Mouse (Mus musculus) T-helper 17 cell (primary cell): ENCODE measurements around the gene Slc8a1.

ENCODE experiments used
- in situ Hi-C, 2 experiments: fragments of 300-600 bp; cut with MboI, MseI; formaldehyde crosslinking; loops; 1 replicate in 1 of 2; 2 replicates in 1 of 2; pipeline ENCODE4 v1.15.1; 2025; ENCODE audit warnings: high pct_unique_total_duplicates in 2 of 2

Gene Slc8a1

DNA sequence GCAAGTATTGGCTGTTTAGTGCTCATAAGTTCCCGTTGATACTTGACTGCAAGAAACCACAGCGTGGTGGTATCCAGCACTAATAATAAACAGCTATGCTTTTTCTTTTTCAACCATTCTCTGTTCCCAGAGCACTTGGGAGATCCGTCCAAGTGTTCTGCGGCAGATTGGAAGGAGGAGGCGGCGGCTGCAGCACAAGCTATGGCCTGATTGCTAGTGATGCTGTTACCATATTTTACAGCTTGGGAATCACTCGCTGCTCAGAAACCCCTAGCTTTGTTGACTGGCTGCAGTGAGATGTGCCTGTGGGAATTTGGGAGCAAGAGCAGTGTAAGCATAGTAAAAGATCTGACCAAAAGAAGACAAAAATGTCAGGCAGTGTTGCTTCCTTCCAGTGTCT is 310.9 kb downstream of the Slc8a1 start:
- in situ Hi-C loops = no loop called here

DNA sequence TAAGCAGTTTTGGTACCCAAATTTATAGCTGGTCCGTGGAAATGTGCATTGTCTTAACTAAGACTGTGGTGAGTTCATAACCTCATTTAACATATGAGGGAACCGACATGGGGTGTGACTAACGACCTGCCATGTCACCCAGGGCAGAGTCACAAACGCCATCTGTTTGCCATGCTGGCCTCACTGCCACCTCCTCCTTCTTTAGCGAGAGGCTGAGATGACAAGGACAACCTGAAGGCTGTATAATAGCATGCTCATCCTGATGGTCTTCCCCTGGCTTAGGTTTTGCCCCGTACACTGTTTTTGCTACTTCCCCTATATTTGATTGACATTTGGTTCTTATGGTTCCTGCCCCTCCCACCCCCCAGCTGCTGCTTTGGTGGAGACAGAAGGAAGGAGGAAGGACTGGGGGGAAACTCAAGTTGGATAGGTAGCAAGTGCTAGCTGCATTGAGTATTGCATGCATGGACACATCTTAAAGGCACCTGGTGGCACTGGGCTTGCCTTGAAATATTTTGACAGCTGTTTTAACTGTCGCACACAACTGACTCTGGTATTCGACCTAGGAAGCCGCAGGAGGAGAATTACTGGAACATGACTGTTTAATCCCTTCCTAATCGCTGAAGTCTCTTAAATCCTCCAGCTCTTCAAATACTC is 313.8 kb downstream of the Slc8a1 start:
- in situ Hi-C loops = no loop called here

DNA sequence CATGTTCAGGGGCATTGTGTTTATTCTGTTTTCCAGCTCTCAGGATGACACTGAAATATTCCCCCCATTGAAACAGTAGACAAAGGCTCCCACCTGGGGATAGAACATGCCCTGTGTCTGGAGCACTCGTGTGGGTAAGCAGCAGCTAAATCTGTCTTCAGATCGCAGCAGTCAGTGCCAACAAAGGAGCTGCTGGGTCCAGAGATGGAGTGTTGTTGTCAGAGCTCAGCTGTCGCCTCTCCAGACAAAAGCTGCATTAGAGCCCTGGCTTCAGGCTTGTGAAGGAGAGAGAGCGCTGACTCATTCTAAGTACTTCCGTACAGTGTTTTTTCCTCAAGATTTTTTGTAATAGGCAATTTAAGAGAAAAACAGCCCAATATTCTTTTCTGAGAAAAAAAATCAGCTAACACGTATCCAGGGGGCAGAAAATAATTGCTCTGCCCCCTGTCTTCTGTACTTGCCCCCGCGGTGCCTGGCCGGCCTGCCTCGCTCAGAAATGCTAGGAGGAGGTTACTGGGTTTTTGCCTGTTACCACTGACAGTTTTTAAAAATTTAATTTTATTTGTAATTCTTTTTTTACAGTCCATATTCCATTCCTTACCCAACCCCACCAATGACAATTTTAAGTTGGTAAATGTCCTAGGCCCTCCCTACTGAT is 318.2 kb downstream of the Slc8a1 start:
- in situ Hi-C loops = no loop called here

DNA sequence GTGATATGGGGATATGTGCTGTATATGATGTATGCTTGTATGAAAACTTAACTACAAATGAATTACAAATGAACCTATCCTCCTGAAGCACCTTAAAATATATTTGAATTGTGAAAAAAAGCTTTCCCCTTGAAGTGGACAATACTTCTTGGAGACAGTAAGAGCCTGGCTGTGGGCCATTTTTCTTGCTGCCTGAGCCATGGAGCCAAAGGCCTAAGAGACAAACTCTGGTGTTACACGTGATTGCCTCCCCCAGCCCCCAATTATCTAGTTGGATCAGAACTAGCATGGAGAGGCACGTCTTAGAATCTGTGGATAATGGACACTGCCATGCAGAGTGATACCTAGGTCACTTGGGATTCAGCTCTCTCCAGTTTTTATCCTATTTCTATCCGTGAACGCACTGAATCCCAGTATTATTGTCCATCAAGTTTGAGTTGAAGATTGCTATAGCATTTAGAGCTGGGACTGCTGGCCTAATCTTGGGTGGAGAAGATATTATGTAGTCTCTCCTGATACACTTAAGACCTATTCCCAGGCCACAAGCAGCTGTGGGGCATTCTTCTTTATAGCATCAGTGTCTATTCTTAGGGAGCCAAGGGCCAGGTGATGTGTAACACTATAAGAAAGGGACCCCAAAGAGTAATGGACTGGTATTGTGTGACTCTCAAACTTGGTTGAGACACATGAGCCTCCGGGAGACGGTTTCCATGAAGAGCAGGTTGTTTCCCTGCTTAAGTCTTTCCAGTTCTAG is 321.6 kb downstream of the Slc8a1 start:
- in situ Hi-C loops = no loop called here

DNA sequence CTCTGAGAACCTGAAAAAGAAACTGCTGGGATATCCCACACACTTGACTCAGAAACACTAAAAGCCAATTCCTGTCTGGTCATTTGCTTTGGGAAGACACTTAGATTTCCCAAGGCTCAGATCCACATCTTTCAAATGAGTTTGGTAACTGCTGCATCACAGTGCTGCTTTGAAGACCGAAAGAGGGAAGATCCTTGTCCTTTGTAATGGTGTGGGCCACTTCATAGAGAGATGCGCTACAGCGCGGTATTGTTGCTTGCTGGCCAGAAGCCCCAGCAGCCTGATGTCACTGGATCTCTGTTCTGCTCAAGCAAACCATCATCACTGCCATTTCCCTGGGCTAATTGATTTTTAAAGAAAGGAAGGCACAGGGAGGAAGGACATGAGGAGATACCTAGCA is 325.4 kb downstream of the Slc8a1 start:
- in situ Hi-C loops = no loop called here

DNA sequence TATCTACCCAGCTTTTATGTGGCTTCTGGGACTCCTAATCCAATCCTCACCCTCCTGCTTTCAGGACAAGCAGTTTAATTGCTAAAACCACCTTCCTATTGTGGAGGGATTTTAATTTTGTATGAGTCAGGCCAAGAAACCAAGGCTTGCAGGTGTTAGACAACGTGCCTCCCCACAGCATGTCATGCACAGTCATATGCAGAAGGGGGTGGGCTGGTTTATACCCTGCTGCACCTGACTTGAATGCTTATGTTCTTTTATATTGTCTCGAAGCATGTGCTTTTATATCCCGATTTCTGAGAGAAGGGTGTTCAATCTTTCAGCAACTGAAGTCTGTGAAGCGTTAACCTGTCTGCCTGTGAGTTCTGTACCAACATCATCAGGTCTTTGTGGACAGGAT is 334.0 kb downstream of the Slc8a1 start:
- in situ Hi-C loops = no loop called here

DNA sequence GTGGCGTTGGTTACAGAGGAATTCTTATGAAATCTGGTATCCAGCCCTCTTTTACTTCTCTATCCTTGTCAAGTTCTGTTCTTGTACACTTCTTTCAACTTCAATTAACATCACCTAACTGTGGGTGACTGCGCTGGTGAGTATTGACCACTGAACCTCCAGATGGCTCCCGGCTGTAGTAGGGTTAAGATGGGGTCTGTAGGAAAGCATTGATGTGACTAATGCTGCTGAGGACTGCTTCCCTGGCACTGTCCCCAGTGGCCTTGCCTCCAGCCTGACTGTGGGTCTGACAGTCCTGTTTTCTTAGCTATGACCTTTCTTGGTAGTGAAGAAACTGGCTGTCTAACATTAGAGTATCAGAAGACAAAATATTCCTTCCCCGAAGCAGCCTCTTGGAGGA is 335.1 kb downstream of the Slc8a1 start:
- in situ Hi-C loops = no loop called here

DNA sequence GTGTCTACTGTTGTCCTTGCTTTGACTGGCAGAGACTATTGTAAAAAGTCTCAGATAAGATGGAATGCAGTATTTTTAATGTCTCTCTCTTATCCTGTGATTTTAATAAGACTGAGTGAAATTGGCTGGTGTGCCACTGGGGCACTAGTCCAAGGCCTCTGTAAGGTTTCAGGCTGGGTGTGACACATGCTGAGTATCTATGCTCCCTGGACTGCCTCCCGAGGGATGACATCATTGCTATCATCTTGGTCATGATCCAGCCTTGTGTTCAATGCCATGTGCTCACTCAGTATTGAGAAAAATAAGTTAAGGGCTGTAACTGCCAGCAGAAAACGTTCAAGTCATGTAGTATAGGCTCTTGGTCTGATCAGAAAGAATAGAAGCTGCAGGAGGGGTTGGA is 335.5 kb downstream of the Slc8a1 start:
- in situ Hi-C loops = no loop called here

DNA sequence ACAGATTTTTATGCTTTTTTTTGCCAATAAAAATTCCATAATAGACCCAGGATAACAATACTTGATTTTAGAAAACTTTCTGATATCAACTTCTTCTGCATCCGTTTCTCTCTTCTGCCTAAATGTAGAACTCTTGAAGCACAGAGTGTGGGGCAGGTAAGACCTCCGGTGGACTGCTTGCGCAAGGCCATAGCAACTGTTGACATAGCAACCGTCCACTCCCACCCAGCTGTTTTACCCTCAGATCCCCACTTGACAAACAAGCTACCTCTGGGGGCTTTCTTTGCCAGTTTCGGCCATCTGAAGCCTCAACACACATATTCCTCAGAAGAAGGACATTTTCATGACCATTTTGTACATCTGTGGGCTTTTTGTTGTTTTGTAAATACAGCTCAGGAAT is 337.8 kb downstream of the Slc8a1 start:
- in situ Hi-C loops = no loop called here

DNA sequence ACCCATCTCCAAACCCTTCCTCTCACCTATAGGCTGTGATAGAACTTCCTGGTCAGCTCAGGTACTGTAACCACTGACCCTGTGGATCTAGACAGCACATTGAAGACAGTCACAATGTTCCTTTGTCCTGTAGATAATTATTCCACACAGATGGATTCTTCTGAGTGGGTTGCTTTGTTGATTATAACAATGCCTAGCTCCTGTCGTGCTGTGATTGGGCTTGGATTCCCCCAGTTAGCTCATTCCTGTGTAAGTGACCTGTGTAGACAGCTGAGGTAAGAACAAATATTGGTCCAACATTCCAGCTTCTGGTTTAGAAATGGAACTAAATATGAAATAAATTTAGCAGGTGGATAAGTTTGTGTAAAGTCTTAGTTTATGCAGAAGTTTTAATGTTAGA is 340.7 kb downstream of the Slc8a1 start:
- in situ Hi-C loops = loop anchor here in 1 of 2 experiments (10.0 kb wide), 1 partner anchor 537 kb away; no protein-coding TSS in a partner anchor

DNA sequence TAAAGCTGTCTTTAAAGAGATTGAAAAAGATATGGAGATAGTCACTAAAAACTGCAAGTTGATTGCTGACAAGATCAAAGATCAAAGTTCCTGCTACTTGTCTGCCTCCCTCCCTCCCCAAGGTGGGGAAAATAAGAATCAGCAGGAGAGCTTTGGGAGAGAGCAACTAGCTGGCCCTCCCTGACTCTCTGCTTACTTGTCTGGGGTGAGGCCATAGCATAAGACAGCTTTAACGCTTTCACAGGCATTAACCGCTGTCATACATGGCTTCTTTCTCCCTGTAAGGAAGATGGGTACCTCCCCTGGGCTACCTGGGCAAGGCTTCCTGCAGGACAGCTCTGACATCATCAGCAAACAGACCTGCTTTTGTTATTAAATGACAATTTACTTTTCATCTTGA is 344.1 kb downstream of the Slc8a1 start:
- in situ Hi-C loops = loop anchor here in 1 of 2 experiments (10.0 kb wide), 1 partner anchor 541 kb away; no protein-coding TSS in a partner anchor

DNA sequence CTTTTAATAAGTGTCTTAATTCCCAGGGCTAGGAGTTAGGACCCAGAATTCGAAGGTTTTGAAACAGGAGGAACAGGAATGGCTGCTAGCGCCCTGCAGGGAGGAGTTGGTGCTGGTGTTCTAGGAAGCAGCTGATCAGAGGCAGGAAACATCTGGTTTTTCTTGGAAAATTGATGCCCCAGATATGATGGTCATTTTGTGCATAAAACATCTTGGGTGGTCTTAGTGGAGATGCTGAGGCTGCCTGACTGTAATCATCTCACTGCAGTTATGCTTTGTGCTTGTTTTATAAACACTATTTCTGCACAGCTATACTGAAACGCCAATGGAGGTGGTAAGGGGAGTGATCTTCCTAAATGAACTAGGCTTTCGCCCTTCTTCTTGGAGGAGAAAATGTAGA is 345.1 kb downstream of the Slc8a1 start:
- in situ Hi-C loops = loop anchor here in 1 of 2 experiments (10.0 kb wide), 1 partner anchor 542 kb away; no protein-coding TSS in a partner anchor

DNA sequence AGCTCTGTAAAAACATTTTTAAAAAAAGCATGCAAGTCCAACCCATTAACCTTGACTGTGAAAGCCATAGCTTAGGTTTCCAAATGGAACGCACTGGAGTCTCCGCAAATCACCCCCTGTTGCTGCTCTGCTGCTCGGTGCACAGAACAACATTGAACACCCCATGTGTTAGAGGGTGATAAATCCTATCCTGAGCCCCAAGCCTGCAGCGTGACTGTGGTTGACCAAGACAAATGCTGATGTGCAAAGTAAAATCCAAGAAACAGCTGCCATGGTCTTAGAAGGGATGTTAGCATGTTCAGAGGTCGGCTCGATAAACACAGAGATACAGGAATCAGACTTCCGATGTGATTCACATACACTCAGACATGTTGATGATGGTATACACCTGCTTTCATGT is 346.7 kb downstream of the Slc8a1 start:
- in situ Hi-C loops = loop anchor here in 1 of 2 experiments (10.0 kb wide), 1 partner anchor 543 kb away; no protein-coding TSS in a partner anchor

DNA sequence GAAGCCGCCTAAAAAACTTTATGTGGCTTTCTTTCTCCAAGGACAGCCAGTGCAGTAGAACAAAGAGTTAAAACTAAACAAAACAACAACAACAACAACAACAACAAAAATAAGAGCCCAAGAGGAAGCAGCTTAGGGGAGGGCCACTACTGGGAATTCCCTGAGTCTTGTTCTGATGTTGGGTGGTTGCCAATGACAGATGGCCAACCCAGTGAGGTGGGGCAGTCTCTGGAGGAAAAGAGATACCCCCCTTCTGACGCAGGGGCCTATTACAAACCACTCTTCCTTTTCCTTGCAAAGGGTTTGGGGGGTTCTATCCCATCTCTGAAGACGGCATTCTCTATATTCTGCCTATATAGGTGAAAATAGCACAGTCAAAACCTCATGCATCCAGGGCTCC is 347.4 kb downstream of the Slc8a1 start:
- in situ Hi-C loops = loop anchor here in 1 of 2 experiments (10.0 kb wide), 1 partner anchor 544 kb away; no protein-coding TSS in a partner anchor

DNA sequence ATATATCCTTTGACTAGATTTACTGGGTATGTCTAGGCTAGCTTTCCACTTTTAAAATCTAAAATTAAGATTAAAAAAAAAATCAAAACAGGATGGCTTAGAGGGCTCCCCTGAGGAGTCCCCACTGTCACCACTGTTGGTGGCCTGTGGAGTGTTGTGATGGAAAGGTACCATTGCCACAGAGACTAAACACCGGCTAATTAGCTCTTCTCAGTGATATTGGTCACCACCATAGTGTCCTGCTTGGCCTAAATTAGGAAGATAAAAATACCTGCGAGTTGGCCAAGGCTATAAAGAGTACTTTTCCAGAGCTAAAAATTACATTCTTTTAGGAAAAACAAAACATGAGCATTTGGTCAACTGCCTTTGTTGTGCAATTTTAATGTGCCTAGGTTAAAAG is 352.1 kb downstream of the Slc8a1 start:
- in situ Hi-C loops = no loop called here

DNA sequence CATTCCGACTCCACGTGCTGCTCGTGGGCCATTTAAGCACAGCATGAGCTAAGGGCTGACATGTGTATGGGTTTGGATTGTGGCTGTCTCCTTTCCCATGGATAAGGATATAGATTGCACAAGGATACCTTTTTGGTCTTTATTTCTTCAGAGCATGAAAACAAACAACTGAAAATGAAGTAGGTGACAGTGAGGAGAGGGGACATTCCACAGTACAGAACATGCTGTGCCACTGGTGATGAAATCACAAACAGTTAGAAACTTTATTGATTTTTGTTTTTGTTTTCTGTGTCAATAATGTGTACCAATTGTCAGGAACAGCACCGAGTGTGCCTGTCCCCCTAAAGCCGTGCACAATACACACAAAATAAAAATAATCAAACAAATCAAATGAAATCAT is 352.7 kb downstream of the Slc8a1 start:
- in situ Hi-C loops = no loop called here

DNA sequence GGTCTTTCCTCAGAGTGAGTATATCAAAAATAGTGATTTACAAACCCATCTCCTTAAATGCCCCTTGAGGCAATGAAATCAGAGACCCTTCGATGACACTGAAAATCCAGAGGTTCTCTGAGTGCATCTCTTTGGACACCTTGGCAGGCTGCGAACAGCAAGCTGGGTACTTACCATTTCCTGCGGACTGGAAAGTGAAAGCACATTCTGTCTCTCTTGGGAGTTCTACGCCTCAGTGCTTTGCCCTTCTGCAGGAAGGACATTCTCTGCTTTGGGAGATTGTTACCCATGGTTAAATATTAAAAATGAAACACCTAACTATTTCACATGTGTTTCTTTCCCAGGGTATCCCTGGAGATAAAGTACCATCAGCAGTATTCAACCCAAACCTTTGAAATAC is 354.7 kb downstream of the Slc8a1 start:
- in situ Hi-C loops = no loop called here

DNA sequence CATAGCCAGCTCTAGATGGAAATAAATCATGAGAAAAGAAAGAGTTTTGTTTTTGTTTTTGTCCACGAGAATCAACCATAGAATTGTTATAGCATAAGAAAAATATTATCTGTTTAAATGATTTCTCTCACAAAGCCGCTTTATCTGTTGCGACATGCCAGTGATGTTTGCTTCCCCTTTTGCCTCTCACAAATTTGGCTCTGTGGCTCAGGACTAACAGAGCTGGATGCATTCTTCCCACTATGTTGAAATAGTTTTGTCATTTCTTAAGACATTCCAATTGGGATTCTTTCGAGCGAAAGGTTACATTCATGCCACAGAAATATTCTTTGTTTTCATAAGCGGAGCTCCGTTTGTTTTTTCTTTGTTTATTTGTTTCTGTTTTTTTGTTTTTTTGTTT is 359.7 kb downstream of the Slc8a1 start:
- in situ Hi-C loops = no loop called here

DNA sequence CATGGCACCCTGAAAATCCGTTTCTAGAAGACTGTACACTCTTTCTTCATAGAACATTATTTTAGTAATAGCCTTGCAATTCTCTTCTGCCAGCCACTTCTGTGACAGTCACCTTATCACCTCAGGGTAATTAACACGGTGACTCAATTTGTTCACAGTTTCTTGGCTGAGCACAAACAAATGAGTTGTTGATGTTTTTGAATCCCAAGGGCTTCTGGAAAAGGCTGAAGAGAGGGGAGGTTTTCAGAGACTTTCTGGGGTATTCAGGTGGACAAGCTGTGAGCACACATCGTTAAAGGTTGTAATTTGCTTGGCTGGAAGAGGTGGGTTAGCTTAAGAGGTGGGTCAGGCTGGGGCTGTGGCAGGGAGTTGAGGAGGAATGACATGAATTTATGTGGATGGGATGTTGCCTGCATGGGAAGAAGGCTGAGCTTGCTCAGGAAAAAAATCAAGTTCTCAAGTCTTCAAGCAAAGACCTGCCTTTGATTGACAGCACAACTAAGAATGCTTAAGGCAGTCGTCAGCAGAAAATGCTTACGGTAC is 360.3 kb downstream of the Slc8a1 start:
- in situ Hi-C loops = no loop called here

DNA sequence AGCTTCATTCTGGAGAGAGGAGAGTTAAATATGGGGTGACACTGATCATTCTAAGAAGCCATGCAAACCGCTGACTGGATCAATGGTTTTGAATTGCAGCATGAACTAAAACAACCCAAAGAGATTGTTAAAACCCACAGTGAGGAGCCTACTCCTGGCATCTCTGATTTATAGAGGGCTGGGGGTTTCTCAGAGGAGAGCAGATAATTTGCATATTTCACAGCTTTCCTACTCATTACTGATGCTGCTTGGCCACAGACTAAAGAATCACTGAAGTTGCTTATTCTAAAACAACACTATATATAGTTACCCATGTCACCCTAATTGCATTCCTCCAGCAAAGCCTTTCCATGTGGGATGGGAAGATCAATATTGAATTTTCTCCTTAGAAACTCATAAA is 361.0 kb downstream of the Slc8a1 start:
- in situ Hi-C loops = no loop called here

DNA sequence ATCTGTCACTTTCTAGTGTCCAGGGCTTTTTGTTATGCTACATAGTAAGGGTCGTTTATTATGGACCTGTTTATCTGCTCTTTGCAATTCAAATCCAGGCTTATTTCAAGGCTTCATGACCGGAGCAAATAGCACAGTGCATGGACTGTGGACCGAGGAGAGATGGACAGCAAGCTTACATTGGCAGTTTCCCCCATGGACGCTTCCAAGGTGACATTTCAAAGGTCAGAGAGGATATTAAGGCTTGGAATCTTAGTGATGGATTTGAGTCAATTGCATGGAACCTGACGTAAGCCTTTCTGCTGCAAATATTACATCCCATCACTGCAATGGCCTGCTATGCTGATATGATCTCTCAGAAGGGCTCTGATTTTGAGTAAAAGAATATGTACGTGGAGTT is 362.3 kb downstream of the Slc8a1 start:
- in situ Hi-C loops = no loop called here

DNA sequence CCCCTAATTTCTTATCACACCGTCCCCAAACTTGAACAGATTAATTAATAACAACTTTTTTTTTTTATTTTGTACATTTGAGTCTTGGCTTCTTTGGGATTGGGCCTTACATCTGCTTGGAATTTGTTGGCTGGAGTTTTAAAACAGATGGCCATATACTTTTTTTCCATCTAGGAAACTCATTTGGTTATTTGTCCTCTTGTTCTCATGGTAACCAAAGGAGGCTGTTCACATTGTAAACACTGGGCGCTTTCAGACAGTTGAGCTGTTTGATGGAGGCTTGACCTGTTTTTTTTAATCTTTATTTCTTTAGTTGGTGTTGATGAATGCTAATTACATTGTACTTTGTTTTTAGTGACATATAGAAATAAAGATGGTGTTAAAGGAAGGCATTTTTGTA is 369.1 kb downstream of the Slc8a1 start:
- in situ Hi-C loops = no loop called here
